Mouse (Mus musculus) stomach, postnatal 0 days (tissue): ENCODE measurements at regions not wholly inside any gene's neighbourhood (a gene's known extent, or its start where the extent isn't known, plus 50 kb on each side); places are given as distances from the start of the nearest gene placed in this dataset.

Source experiments
- ATAC-seq: fragments of 200-750 bp; cut with Nextera tagmentation; 2 replicates; pipeline ENCODE4 v1.8.0; 2017; ENCODE audit not compliant: low FRiP score, low TSS enrichment
- DNase-seq: peaks from one replicate; pipeline ENCODE4 v3.0.0-alpha.2; 2016; ENCODE audit warnings: low spot score
- H3K27ac ChIP-seq: fragments of 300-500 bp; sonication (generic); replicated peaks from 2 replicates; pipeline ENCODE4 v1.5.1; 2014; ENCODE audit warnings: mild to moderate bottlenecking, control low read depth
- H3K27me3 ChIP-seq: fragments of 300-500 bp; sonication (generic); 2 replicates; pipeline ENCODE4 v1.6.1; 2014; ENCODE audit warnings: low read length; ENCODE audit not compliant: control insufficient read depth, insufficient read depth
- H3K36me3 ChIP-seq: fragments of 300-500 bp; sonication (generic); 2 replicates; pipeline ENCODE4 v1.6.1; 2014; ENCODE audit warnings: low read length, mixed read lengths; ENCODE audit not compliant: control insufficient read depth, insufficient read depth
- H3K4me1 ChIP-seq: fragments of 300-500 bp; sonication (generic); replicated peaks from 2 replicates; pipeline ENCODE4 v1.6.1; 2014; ENCODE audit warnings: antibody characterized with exemption; ENCODE audit not compliant: control insufficient read depth, insufficient read depth
- H3K4me2 ChIP-seq: fragments of 300-500 bp; sonication (generic); replicated peaks from 2 replicates; pipeline ENCODE4 v1.6.1; 2014; ENCODE audit warnings: low read depth, mild to moderate bottlenecking, control low read depth, moderate library complexity
- H3K4me3 ChIP-seq: fragments of 300-500 bp; sonication (generic); 2 replicates; pipeline ENCODE4 v1.5.1; 2014; ENCODE audit warnings: low read depth, low read length, control low read depth
- H3K9ac ChIP-seq: fragments of 300-500 bp; sonication (generic); 2 replicates; pipeline ENCODE4 v1.6.1; 2014; ENCODE audit warnings: mild to moderate bottlenecking, low read length, control low read depth, mixed read lengths
- H3K9me3 ChIP-seq: fragments of 300-500 bp; sonication (generic); 2 replicates; pipeline ENCODE4 v1.6.1; 2016; ENCODE audit warnings: low read length; ENCODE audit not compliant: control insufficient read depth
- CTCF ChIP-seq: IDR thresholded peaks from 2 replicates; pipeline ENCODE4 v1.5.1; 2016; ENCODE audit warnings: antibody characterized with exemption, low read depth, mild to moderate bottlenecking, moderate library complexity
- EP300 ChIP-seq: optimal IDR thresholded peaks from 2 replicates; pipeline ENCODE3; 2016; ENCODE audit warnings: antibody characterized with exemption
- WGBS: fragments of 180-500 bp; shearing (Covaris S2); extraction: QIAGEN DNeasy Blood & Tissue Kit; methylation state at CpG from one replicate; pipeline ENCODE4 v1.1.7; 2014; 5-methylcytosine and 5-hydroxymethylcytosine counted together

- Histone ChIP-seq H3K4me1 (no peaks in the 10 kb centered on the region), H3K27me3 (no peaks in the 10 kb centered on the region), H3K4me3 (no peak overlapping the region), H3K36me3 (no peaks in the 10 kb centered on the region), H3K9ac (no peak overlapping the region), H3K4me2 (no peak overlapping the region), H3K27ac (no peak overlapping the region), H3K9me3 (no peaks in the 10 kb centered on the region)
- DNase-seq = no peak
- 77% methylated on average over 5 of the region's 5 CpGs for WGBS
- TF ChIP-seq EP300 (no peak), CTCF (no peak)
- ATAC-seq = no peak
Measured at GRCm38 (mm10) chr2:161470844-161471243, 362.0 kb upstream of the Chd6 start.

- Histone ChIP-seq H3K27me3 (no peaks in the 10 kb centered on the region), H3K4me3 (no peak overlapping the region), H3K4me1 (no peaks in the 10 kb centered on the region), H3K27ac (no peak overlapping the region), H3K4me2 (no peak overlapping the region), H3K9me3 (no peaks in the 10 kb centered on the region), H3K9ac (no peak overlapping the region), H3K36me3 (no peaks in the 10 kb centered on the region)
- DNase-seq = no peak
- no peak for ATAC-seq
- WGBS = 16% methylated on average over 2 of the region's 2 CpGs
- TF ChIP-seq EP300 (no peak), CTCF (peak; percentile 89)
Measured at GRCm38 (mm10) chr2:161470025-161470424, 361.1 kb upstream of the Chd6 start.

GRCm38 (mm10) chr2:161467035-161467434 is 358.2 kb upstream of the Chd6 start:
- Histone ChIP-seq H3K9me3 (no peaks in the 10 kb centered on the region), H3K4me1 (no peaks in the 10 kb centered on the region), H3K27ac (no peak overlapping the region), H3K4me2 (no peak overlapping the region), H3K9ac (no peak overlapping the region), H3K27me3 (no peaks in the 10 kb centered on the region), H3K36me3 (no peaks in the 10 kb centered on the region), H3K4me3 (no peak overlapping the region)
- 52% methylated on average over 1 of the region's 1 CpGs for WGBS
- no peak for ATAC-seq
- TF ChIP-seq CTCF = no peak
- TF ChIP-seq EP300 = no peak
- no peak for DNase-seq

GRCm38 (mm10) chr2:161460600-161460999 is 351.7 kb upstream of the Chd6 start:
- no peak for TF ChIP-seq EP300
- TF ChIP-seq CTCF = no peak
- H3K27me3 ChIP-seq = no peaks in the 10 kb centered on the region
- H3K9me3 ChIP-seq = no peaks in the 10 kb centered on the region
- no peak for DNase-seq
- no peak overlapping the region for H3K9ac ChIP-seq
- H3K4me1 ChIP-seq = no peaks in the 10 kb centered on the region
- 91% methylated on average over 4 of the region's 4 CpGs for WGBS
- no peaks in the 10 kb centered on the region for H3K36me3 ChIP-seq
- no peak overlapping the region for H3K4me2 ChIP-seq
- H3K27ac ChIP-seq = no peak overlapping the region
- H3K4me3 ChIP-seq = no peak overlapping the region
- ATAC-seq = no peak

GRCm38 (mm10) chr2:161454466-161454865 is 345.6 kb upstream of the Chd6 start:
- Histone ChIP-seq H3K27ac (no peak overlapping the region), H3K4me1 (no peaks in the 10 kb centered on the region), H3K9ac (no peak overlapping the region), H3K4me3 (no peak overlapping the region), H3K9me3 (no peaks in the 10 kb centered on the region), H3K27me3 (no peaks in the 10 kb centered on the region), H3K36me3 (no peaks in the 10 kb centered on the region), H3K4me2 (no peak overlapping the region)
- 72% methylated on average over 6 of the region's 6 CpGs for WGBS
- ATAC-seq (no peak), DNase-seq (no peak)
- TF ChIP-seq CTCF (no peak), EP300 (no peak)

GRCm38 (mm10) chr2:161433816-161434215 is 324.9 kb upstream of the Chd6 start:
- no peaks in the 10 kb centered on the region for H3K9me3 ChIP-seq
- H3K4me1 ChIP-seq = no peaks in the 10 kb centered on the region
- WGBS = 48% methylated on average over 9 of the region's 9 CpGs
- no peak overlapping the region for H3K4me2 ChIP-seq
- H3K27me3 ChIP-seq = no peaks in the 10 kb centered on the region
- ATAC-seq = no peak
- TF ChIP-seq EP300 = no peak
- TF ChIP-seq CTCF = no peak
- no peak for DNase-seq
- H3K36me3 ChIP-seq = no peaks in the 10 kb centered on the region
- no peak overlapping the region for H3K4me3 ChIP-seq
- no peak overlapping the region for H3K9ac ChIP-seq
- no peak overlapping the region for H3K27ac ChIP-seq
